Mouse (Mus musculus): Measurements from ENCODE around the gene Gm2a. TPM values are rescaled to one million over a fixed set of nuclear protein-coding genes. Genes with fewer than 3 reads are reported as not detected.

Gene Gm2a
- 137 and 138 TPM in 2 replicates for polyA plus RNA-seq (2012; rRNA removed; ENCODE audit: low replicate concordance)

DNA sequence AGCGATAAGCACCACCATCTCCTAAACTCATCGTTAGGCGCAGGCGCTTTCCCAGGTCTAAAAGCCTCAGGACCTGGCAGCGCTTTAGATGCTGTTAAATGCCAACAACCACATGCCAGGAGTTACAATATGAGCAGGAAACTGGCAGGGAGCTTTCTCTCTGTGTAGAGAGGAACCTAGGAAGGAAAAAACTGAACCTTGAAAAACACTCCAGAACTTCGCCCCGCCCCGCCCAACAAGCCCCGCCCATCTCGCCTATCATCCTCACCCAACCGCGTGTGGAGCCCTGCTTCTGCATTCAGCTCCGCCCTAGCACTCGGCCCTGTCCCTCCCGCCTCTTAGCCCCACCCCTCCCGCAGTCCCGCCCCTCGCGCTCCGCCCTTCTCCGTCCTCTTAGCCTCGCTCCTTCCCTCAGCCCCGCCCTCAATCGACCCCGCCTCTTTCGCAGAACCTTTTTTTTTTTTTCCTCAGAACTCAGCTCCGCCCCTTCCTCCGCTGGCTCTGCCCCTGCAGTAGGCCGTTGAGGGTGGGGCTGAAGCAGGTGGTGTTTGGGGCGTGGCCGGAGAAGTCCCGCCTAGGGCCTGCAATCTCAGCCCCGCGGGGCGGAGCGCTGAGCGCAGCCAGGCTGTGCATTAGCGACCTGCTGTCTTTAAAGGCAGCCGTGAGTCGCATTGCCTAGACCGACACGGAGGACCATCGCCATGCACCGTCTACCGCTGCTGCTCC lies at the start of gene Gm2a:
Gm2a (plus strand) TSS at position 653 of the 726 bp plus-strand sequence.

DNA sequence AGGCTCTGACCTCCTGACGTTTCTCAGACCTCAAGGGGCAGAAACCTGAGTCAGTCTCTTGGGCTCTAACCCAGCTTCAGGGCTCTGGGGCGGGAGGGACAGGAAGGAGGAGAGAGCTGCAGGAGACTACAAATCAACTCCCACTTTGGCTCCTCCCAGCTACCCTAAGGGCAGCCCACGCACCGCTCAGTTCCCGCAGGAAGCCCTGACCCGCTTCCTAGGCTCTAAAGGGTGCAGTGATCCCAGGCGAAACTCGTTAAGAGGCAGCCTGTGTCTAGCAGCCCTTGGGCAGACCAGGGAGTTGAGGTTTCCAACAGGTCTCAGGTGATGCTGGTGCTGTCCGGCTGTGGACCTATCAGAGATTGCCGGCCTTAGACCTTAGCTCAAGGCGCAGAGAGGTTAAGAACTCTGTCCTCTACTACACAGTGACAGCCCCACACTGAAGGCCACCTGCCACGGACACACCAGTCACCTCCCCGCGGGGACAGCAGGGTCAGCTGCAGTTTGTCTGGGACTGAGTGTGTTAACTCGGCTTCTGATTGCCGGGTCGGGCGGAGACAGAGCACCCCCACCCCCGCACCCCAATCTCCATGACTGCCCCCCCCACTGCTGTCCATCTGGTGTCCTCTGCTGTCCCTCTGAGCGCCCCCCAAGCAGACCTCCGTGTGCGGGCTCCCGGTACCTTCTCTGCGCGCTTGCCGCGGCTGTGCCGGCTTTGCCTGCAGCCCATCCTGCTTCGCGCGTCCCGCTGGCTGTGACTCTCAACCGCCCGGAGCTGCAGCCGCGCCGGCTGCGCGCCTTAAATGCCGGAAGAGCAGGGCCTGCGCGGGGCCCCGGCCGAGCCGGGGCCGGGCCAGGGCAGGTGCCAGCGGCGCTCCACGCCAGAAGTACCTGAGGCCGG lies 20.3 kb upstream of the Gm2a start, which contains the start of gene Ccdc69:
Ccdc69 (minus strand) TSS at position 801 of the 901 bp plus-strand sequence.

GRCm38 (mm10) chr11:55151608-55152007 lies 53.7 kb downstream of the Gm2a start, which contains the start of gene Slc36a3:
Gene Slc36a3 (minus strand): TSS chr11:55151708.

Other genes with a start within 250 kb of the Gm2a start
- 0.67 and 2.5 TPM in 2 replicates for gene Lyrm7, start 237.2 kb upstream of the Gm2a start, polyA plus RNA-seq (2012; rRNA removed; ENCODE audit: low replicate concordance)
- gene Hint1, start 231.7 kb upstream of the Gm2a start, polyA plus RNA-seq (2012; rRNA removed; ENCODE audit: low replicate concordance): 283 and 303 TPM in 2 replicates
- 938 and 1,116 TPM in 2 replicates for gene Gpx3, start 195.7 kb upstream of the Gm2a start, polyA plus RNA-seq (2012; rRNA removed; ENCODE audit: low replicate concordance)
- 43.9 and 75.2 TPM in 2 replicates for gene Tnip1, start 135.2 kb upstream of the Gm2a start, polyA plus RNA-seq (2012; rRNA removed; ENCODE audit: low replicate concordance)
- gene Anxa6, start 64.7 kb upstream of the Gm2a start, polyA plus RNA-seq (2012; rRNA removed; ENCODE audit: low replicate concordance): 181 and 229 TPM in 2 replicates
- gene Ccdc69, start 20.0 kb upstream of the Gm2a start, polyA plus RNA-seq (2012; rRNA removed; ENCODE audit: low replicate concordance): 8.4 and 15.0 TPM in 2 replicates
- 0.43 and 0.47 TPM in 2 replicates for gene Slc36a3, start 53.6 kb downstream of the Gm2a start, polyA plus RNA-seq (2012; rRNA removed; ENCODE audit: low replicate concordance)
- 370 and 477 TPM in 2 replicates for gene Slc36a2, start 87.0 kb downstream of the Gm2a start, polyA plus RNA-seq (2012; rRNA removed; ENCODE audit: low replicate concordance)
- gene Slc36a1, start 106.2 kb downstream of the Gm2a start, polyA plus RNA-seq (2012; rRNA removed; ENCODE audit: low replicate concordance): 24.2 and 24.5 TPM in 2 replicates
- 0.36 and 0.65 TPM in 2 replicates for gene Fat2, start 238.4 kb downstream of the Gm2a start, polyA plus RNA-seq (2012; rRNA removed; ENCODE audit: low replicate concordance)